Mouse (Mus musculus): ENCODE results near the gene Ensa.

DNA sequence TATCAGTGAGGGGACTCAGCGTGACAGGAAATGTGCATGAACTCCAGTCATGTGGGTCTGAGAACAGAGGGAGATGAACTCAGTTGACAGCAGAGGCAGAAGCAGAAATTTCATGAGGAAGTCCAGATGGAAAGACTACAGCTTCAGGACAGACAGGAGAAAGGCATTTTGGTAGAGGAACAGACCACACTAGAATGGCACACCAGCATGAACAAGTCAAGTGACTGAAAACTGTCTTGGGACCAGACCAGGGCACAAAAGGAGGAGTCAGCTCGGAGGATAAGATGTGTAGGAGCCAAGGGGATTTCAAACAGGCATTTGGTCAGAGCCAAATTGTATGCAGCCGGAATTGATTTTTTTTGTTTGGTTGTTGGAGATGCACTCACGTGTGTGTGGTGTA lies 10.8 kb downstream of the Ensa start:
- TF ChIP-seq POLR2A (IDR thresholded peaks at IDR 0.05; ENCODE audit: extremely low read depth, insufficient read depth, low read length): no peak
- no peak for TF ChIP-seq CTCF (IDR thresholded peaks at IDR 0.05; ENCODE audit: low read depth, low read length)

All from liver, adult 2 months (tissue).